Mouse (Mus musculus): ENCODE data around the gene Cbln1. TPM values are rescaled to one million over a fixed set of nuclear protein-coding genes. Genes with fewer than 3 reads are reported as not detected.

Cbln1 gene
- polyA plus RNA-seq, 1 experiment, result 95.3 TPM

DNA sequence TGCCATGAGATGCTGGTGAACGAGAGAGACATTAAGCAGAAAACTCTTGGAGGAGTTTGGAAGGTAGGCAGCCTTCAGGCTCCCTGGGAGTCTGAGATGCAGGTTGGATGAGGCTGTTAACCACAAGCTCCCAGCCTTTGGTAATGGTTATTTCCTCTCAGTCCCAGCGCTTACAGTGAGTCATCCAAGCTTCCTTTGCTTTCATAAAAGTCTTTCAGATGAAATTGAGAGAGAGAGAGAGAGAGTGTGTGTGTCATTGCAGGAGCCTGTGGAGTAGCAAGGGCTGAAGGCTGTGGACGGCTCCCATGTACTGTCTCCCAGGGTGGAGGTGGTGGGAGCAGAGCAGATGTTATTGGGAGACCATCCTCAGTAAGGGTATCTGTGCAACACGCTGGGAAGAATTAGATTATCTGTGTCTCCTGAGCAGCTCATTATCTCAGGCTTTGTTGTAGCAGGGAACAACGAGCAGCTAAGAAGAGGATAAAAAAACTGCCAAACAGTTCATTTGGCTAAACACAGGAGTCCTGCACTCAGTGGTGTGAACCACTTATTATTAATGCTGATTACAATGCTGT is 17.5 kb upstream of the Cbln1 start:
- DNase-seq (ENCODE audit: low read depth), result no peak
- TF ChIP-seq CTCF (IDR thresholded peaks at IDR 0.05; ENCODE audit: borderline replicate concordance, extremely low read depth, insufficient read depth, insufficient read length), result no peak
- no peak for TF ChIP-seq POLR2A (IDR thresholded peaks at IDR 0.05; ENCODE audit: borderline replicate concordance, extremely low read depth, insufficient read depth, insufficient read length, poor library complexity, severe bottlenecking)

DNA sequence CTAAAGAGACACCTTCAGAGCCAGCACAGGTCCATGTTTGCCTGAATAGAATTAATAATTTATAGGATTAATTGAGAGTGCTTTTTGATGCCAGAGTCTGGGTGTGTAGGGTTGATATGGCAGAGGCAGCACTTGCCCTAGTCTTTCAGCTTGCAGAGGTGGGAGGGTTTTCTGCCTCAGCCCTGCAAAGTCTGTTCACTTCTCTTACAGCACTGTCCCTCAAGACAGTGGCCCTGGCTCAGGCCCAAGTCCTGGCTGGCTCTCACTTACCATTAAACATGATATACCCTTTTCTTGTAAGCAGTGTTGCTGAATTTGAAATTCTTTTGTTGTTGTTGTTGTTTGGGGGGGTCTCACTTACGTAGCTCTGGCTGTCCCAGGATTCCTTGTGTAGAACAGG is 9.0 kb upstream of the Cbln1 start:
- TF ChIP-seq CTCF (IDR thresholded peaks at IDR 0.05; ENCODE audit: borderline replicate concordance, extremely low read depth, insufficient read depth, insufficient read length), result no peak
- no peak for TF ChIP-seq POLR2A (IDR thresholded peaks at IDR 0.05; ENCODE audit: borderline replicate concordance, extremely low read depth, insufficient read depth, insufficient read length, poor library complexity, severe bottlenecking)

DNA sequence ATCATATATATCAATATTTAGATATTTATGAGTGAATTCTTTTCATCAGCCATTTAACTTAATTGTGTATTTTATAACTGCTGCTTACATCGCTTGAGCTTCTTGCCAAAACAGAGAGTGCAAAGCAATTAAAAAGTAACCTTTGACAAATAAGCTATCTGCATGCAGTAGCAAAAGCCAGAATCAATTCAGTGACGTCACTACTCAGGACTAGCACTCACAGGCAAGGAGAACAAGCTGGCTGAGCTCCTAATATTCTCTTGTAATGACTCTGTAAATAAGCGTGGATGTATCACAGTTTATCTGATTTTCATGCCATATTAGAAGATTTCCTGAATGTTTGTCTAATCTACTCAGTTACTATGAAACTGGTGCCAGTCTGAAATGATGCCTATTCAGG is 5.8 kb upstream of the Cbln1 start:
- TF ChIP-seq CTCF (IDR thresholded peaks at IDR 0.05; ENCODE audit: borderline replicate concordance, extremely low read depth, insufficient read depth, insufficient read length), result no peak
- no peak for TF ChIP-seq POLR2A (IDR thresholded peaks at IDR 0.05; ENCODE audit: borderline replicate concordance, extremely low read depth, insufficient read depth, insufficient read length, poor library complexity, severe bottlenecking)
- DNase-seq (ENCODE audit: low read depth), result peak; percentile 35

More for the DNA sequence above, 9.0 kb upstream of the Cbln1 start:
- DNase-seq (ENCODE audit: low read depth), result no peak

DNA sequence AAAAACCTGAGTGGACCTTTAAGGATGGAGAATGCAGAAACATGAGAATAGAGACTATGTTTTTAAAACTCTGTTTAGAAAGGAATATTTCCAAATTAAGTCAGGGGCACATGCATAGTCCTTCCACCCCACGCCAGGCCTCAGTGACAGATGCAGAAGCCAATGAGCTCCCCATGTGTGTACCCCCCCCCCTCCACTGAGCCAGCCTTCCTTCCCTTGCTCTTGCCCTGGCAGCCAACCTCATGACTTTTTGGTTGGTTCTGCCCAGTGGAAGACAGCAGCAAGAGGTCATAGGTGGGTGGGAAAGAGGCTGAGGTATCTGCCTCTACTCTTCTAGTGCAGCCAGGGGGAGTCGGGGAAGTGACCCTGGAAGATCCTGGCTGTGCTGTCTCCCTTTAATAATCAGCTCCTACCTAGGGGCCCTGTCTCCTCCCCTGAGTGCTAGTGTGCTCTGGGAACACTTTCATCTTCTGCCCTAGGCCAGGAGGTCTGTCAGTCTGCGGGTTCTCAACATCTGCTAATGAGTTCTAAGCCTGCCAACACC is 4.8 kb upstream of the Cbln1 start:
- TF ChIP-seq CTCF (IDR thresholded peaks at IDR 0.05; ENCODE audit: borderline replicate concordance, extremely low read depth, insufficient read depth, insufficient read length), result no peak
- no peak for TF ChIP-seq POLR2A (IDR thresholded peaks at IDR 0.05; ENCODE audit: borderline replicate concordance, extremely low read depth, insufficient read depth, insufficient read length, poor library complexity, severe bottlenecking)
- no peak for DNase-seq (ENCODE audit: low read depth)

DNA sequence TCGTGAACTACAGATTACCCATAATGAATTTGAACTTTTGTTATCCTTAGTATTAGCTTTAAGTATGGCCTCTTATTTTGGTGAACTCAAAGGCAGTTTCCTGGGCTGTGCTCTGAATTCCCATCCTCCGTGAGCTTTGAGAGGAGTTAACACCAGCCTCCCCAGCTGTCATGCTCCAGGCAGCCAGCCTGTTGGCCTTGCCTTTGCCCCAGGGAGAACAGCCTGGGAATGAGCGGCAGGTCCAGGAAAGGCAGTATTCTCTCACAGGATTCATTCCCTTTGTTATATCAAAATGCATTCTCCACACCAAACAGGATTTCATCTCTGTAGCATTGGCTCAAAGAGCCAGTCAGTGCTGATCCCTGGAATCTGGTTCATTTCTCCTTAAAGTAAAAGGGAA is 3.1 kb upstream of the Cbln1 start:
- peak; percentile 71 for DNase-seq (ENCODE audit: low read depth)
- no peak for TF ChIP-seq CTCF (IDR thresholded peaks at IDR 0.05; ENCODE audit: borderline replicate concordance, extremely low read depth, insufficient read depth, insufficient read length)
- no peak for TF ChIP-seq POLR2A (IDR thresholded peaks at IDR 0.05; ENCODE audit: borderline replicate concordance, extremely low read depth, insufficient read depth, insufficient read length, poor library complexity, severe bottlenecking)

DNA sequence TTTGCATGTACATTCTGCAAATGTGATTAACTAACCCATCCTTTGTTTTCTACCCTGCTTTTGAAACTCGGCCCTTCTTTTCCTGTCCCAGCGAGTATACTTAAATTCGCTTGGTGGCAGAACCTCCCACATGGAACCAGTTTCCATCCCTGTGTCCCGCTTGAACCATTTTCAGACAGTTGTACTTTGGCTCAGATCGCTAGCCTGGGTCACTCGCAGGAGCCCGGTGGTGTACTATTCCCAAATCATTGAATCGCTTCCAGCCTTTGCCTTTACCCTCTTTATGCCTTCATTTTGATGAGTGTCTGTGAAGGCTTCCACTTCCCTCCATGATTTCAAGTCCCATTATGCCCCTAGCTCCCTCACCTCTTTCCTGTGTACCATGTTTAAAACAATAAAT is 2.0 kb upstream of the Cbln1 start:
- no peak for DNase-seq (ENCODE audit: low read depth)
- TF ChIP-seq CTCF (IDR thresholded peaks at IDR 0.05; ENCODE audit: borderline replicate concordance, extremely low read depth, insufficient read depth, insufficient read length) (no peak), POLR2A (IDR thresholded peaks at IDR 0.05; ENCODE audit: borderline replicate concordance, extremely low read depth, insufficient read depth, insufficient read length, poor library complexity, severe bottlenecking) (no peak)

DNA sequence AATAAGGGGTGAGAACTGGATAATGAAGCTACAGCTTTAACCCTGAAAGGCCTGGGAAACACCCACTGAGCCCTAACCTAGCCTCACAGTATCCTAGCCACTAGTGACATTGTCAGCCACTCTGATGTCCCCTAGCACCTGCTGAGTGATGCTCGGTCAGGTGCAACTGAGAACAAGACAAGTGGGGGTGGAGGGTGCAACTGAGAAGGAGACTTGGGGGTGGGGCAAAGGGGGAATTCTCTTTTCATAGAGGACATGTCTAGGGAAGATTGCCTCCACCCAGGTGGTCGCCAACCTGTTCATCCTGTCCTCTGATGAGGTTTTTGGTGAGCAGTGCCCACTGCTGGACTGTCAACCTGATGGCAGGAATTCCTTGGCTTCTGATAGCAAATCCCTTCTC is 1.5 kb upstream of the Cbln1 start:
- no peak for DNase-seq (ENCODE audit: low read depth)
- TF ChIP-seq POLR2A (IDR thresholded peaks at IDR 0.05; ENCODE audit: borderline replicate concordance, extremely low read depth, insufficient read depth, insufficient read length, poor library complexity, severe bottlenecking), result no peak
- no peak for TF ChIP-seq CTCF (IDR thresholded peaks at IDR 0.05; ENCODE audit: borderline replicate concordance, extremely low read depth, insufficient read depth, insufficient read length)

DNA sequence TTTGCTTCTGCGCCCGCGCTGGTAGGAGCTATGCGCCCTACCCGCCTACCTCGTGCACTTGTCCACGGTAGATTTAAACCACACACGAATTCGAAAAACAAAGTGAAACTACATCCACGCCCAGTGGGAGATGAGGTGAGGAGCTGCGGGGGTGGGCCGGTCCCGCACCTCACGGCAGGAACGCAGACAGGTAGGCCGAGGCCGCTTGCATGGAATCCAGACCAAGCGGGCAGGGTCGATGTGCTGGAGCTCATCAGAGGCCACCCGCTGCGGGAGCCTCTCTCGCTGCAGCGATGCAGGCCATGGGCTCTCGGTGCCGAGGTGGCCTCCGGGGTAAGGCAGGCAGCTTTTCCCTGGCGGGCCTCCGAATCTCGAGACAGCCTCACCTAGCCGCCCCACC is 905 bp upstream of the Cbln1 start:
- TF ChIP-seq CTCF (IDR thresholded peaks at IDR 0.05; ENCODE audit: borderline replicate concordance, extremely low read depth, insufficient read depth, insufficient read length) (no peak), POLR2A (IDR thresholded peaks at IDR 0.05; ENCODE audit: borderline replicate concordance, extremely low read depth, insufficient read depth, insufficient read length, poor library complexity, severe bottlenecking) (no peak)

DNA sequence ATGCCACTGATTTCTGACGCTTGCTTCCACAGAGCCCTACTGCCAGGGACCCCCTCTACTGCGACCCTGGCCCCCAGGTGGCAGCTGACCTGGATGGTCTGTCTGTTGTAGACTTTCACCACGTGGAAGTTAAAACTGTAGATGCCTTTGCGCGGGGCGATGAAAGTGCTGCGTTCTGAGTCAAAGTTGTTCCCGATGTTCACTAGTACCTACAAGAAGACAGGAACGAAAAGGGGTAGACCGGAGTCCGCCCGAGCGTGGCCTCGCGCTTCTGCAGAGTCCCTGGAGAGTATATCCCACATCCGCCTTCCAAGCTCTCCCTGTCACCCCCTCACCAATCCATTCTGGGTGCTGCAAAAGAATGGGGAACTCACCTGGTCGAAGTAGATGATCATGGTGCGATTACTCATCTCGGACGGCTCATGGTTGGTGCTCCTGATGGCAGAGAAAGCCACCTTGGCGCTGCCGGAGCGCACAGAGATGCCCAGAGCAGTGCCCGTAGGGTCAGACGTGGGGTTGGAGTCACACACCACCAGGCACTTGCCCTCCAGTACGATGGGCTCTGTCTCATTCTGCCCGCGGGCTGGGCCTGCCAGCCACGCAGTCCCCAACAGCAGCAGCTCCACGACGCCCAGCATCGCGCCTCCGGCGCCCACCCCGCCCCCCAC is 672 bp downstream of the Cbln1 start:
- DNase-seq (ENCODE audit: low read depth), result peak; percentile 31
- TF ChIP-seq POLR2A (IDR thresholded peaks at IDR 0.05; ENCODE audit: borderline replicate concordance, extremely low read depth, insufficient read depth, insufficient read length, poor library complexity, severe bottlenecking), result no peak
- TF ChIP-seq CTCF (IDR thresholded peaks at IDR 0.05; ENCODE audit: borderline replicate concordance, extremely low read depth, insufficient read depth, insufficient read length), result no peak

More for the DNA sequence above, 905 bp upstream of the Cbln1 start:
- DNase-seq (ENCODE audit: low read depth), result peak; percentile 40

DNA sequence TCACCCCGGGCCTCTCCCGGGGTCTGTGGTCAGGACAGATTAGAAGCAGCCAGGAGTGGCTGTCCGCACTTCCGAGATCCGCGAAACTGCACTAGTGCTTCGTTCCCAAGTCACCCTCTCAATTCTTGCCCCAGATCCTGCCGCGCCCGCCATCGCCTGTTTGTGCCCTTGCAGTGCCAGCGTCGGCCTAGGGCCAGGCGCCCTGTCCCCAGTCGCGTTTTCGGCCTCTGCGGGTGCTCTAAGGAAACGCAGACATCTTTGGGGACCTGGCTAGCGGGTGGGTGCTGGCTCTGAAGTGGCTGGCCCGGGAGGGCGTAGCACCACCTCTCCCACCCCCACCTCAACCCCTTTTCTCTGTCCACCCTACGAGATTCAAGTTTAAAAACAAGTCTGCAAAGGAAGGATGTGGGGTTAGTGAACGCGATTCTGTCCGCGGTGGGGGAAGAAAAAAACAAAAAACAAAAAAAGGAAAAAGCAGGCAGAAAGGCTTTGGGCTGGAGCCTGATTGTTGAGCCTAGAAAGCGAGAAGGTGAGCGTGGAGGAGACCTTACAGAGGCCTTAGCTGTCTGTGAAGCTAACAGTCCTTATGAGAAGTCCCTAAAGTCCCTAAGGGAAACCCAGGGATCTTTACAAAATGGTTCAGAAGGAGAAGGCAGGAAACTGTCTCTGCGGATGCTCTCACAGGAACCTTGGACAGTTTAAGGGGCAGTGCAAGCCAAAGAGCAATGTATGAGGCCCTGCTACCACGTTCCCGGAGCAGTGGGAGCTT is 1.4 kb downstream of the Cbln1 start:
- DNase-seq (ENCODE audit: low read depth), result peak; percentile 47
- TF ChIP-seq CTCF (IDR thresholded peaks at IDR 0.05; ENCODE audit: borderline replicate concordance, extremely low read depth, insufficient read depth, insufficient read length) (no peak), POLR2A (IDR thresholded peaks at IDR 0.05; ENCODE audit: borderline replicate concordance, extremely low read depth, insufficient read depth, insufficient read length, poor library complexity, severe bottlenecking) (no peak)
